Mouse (Mus musculus): Measurements from ENCODE around the gene Tiam1.

The Tiam1 gene

DNA sequence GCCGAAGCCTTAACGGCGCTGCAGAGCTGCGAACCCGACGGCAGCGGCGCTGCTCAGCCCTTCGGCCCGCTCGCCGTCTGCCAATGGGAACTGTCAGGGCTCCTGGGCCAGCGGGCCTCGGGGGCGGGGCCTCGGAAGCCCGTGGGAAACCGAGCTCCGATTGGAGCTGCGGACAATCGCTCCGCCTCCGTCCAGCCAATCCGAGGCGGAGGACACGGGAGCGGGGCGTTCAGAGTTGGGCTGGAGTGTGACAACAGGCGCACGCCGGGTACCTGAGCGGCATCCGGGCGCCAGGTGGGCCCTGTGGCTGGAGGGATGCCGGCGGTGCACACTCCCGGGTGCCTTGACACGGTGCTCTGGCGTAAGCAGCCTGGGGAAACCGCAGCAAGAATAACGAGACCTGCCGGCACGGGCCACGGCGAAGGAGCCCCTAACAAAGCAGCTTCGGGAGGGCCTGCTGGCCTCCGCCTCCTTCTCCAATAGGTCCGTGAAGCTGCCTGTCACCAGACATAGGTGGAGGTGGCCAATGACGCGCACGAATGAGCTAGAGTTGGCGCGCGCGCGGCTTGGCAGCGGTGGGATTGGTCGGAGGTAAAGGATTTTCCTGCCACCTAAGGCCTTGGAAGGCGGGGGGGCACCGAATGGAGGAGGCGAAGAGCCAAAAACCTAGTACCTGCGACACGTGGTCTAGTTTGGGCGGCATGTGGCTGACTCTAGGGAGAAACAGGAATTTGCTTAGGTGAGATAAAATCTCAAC lies at the start of gene Tiam1:
Tiam1 (minus strand) TSS at position 10 of the 757 bp plus-strand sequence.
- peak; percentile 93 for DNase-seq

DNA sequence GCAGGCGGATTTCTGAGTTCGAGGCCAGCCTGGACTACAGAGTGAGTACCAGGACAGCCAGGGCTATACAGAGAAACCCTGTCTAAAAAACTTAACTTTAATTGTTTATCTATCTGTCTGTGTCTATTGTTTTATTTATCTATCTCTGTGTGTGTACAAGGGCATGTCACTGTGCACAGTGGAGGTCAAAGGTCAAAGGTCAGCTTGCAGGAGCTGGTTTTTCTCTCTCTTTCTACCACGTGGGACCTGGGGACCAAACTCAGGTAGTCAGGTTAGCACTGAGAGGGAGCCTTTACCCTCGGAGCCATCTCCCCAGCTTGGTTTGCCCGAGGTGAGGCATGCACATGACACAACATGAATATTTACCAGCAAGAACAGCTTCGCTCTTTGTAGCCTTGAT lies 47.7 kb upstream of the Tiam1 start:
- no peak for DNase-seq

DNA sequence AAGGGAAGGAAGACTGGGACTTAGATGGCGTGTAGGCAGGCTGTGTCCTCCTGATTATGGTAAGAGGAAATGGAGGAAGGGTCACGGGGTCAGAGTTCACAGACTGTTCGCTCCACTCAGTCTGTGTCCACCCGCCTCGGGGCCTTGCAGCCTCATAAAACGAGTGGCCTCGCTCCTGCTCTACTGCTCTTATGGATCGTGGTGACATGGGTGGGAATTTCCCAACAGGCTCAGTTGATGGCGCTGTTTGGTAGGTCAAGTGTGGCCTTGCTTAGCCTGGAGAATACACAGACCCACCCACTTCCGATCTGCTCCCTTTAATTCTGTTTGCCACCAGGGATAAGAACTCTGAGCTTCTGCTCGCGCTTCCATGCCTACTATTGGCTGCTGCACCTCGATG lies 43.9 kb upstream of the Tiam1 start:
- DNase-seq = peak; percentile 64

GRCm38 (mm10) chr16:90185928-90186588 lies 42.5 kb upstream of the Tiam1 start:
- peak; percentile 88 for DNase-seq

- no peak for DNase-seq
These were observed 40.6 kb upstream of the Tiam1 start for GRCm38 (mm10) chr16:90184135-90184534.

DNA sequence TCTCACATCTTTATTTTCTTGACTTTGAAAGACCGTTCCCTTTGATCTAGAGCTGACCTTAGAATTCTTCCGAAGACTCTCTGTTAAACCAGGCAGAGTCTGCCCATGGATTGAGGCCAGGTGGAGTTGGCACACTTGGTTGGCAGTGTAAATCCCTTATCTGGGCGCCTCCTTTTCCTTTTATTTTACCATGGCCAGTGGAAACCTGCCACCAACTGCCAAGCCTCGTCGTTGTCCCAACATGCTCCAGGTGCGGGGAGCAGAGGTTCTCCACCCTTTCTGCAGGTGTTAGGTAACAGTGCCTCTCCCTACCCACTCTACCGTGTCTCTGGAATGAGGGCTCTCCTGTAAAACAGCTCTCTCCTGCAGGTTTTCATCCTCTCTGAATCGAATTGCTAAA lies 38.1 kb upstream of the Tiam1 start:
- DNase-seq = no peak

- DNase-seq = no peak
These were observed 37.4 kb upstream of the Tiam1 start for GRCm38 (mm10) chr16:90180975-90181374.

DNA sequence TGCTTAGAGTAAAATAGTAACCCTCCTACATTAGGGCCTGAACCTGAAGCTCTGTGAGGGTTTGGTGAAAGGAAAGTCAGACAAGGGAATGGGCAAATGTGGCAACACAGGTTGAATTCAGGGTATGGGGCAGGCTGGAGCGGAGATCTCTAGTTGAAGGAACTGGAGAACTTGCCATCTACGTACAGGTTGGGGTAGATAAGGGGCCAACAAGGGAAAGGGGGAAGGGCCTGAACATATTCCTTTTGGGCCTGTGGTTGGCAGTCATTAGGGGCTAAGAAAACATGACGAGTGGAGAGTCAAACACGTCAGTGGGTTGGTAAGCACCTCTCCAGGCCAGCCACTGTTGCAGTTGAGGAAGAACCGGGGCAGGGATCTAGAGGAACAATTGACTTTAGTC lies 36.3 kb upstream of the Tiam1 start:
- DNase-seq = no peak

GRCm38 (mm10) chr16:90178404-90178803 lies 34.8 kb upstream of the Tiam1 start:
- DNase-seq = no peak

- no peak for DNase-seq
These were observed 33.9 kb upstream of the Tiam1 start for GRCm38 (mm10) chr16:90177425-90177824.

DNA sequence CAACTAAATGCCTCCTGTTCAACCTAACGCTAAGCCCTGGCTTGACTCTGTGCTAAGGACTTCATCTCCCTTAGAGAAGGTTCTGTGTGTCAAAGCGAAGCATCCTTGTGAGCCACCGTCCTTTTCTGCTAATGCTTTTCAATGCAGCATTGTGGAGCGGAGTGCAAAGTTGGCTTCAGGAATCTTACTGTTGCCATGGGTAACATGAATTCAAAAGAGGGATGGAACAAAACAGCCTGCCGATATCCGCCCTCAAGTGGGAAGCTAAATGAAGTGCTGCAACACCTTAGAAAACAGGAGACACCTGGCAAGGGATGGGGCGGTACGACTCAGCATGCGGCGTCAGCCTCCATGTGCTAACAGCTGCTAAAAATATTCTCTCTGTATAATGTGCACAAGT lies 32.9 kb upstream of the Tiam1 start:
- no peak for DNase-seq

DNA sequence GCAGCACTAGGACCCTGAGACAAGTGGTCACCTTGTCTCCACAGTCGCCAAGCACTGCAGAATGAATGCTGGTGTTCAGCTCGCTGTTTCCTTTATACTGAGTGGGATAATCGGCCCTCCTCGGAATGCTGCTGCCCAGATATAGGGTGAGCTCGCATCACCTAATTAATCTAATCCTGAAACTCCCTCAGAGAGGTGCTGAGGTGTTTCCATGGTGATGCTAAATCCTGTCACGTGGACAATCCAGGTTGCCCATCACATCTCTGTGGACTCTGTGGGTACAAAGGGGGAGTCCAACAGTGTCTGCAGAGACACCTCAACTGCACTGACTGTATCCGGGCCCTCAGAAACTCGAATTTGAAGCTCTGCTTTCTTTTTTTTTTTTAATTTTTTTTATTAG lies 27.8 kb upstream of the Tiam1 start:
- no peak for DNase-seq

- no peak for DNase-seq
These were observed 27.1 kb upstream of the Tiam1 start for GRCm38 (mm10) chr16:90170676-90171075.

DNA sequence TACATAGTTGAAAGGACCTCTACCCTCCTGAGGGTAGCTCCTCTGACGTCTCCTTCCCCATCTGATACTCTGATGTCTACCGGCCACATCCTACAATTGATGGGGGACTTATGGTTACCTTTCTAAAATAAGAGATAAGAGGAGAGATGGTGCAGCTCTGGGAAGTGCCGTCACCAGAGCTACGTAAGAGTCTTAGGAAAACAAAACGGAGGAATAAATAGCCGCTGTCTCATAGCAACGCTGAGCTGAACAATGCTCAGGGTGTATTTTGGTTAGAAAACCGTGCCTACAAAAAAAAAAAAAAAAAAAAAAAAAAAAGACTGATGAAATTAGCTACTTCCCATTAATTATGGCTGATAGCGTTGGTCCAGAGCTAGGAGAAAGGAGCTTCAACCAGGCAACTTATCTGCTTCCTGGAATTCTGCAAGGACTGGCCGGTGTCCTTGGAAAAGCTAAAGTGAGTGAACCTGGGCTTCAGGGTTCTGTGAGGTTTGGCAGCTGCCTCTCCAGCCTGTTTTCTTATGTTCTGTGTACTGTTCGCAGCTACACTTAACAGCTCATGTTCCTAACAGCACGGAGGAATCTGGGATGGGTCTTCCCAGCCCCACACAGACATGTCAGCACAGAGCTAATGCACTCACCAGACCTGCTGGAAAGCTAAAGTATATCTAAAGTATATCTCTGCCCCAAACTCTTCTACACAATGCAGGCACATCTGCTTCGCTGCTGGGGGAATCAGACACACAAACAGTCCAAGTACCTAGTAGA lies 26.5 kb upstream of the Tiam1 start:
- no peak for DNase-seq

DNA sequence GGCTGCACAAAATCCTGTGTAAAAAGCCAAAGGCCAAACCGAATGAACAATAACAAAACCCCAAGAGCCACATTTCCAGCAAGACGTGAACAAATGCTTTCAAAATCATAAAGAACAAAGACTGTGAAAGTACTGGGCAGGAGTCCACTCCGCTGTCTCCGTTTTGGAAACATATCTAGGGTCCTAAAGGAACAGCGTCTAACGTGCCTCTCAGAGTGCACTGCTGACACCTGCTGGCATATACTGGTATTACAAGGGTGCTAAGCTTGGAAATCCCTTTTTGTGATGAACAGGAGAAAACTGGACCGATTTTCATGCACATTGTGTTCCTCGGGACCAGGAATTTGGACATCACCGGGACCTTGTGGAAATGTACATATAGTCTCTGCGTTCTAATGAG lies 24.1 kb upstream of the Tiam1 start:
- peak; percentile 92 for DNase-seq

DNA sequence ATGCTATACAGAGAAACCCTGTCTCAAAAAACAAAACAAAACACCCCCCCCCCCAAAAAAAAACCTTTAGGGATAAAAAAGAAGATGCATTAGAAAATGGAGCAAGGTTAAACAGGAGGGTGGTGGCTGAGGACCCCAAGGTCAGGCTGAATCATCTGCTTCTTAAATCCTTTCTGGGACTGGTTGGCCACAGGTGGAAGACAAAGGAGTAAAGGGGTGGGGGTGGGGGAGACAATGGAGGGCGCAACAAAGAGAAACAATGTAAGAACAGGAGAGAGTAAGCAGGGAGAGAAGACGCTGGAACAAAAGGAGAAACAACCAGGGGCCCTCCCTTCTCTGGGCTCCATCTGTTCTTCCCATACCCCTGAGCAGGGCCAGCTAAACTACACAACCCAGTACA lies 21.9 kb upstream of the Tiam1 start:
- DNase-seq = no peak

DNA sequence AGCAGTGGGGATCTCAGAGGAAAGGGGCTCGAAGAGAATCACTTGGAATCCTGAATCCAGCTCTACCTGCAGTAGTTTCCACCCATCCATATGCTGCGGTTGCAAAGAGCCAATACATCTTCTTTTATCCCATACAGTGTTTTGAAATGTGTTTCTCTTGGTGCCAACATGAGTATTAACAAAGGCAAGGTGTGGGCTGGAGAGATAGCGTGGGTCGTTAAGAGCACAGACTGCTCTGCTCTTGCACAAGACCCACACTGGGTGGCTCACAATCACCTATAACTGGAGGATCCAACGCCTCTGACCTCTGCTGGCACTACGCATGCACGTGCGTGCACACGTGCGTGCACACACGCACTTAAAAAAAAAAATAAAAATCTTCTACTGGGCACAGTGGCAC lies 21.4 kb upstream of the Tiam1 start:
- DNase-seq = no peak

- DNase-seq = no peak
These were observed 11.5 kb upstream of the Tiam1 start for GRCm38 (mm10) chr16:90155080-90155479.

DNA sequence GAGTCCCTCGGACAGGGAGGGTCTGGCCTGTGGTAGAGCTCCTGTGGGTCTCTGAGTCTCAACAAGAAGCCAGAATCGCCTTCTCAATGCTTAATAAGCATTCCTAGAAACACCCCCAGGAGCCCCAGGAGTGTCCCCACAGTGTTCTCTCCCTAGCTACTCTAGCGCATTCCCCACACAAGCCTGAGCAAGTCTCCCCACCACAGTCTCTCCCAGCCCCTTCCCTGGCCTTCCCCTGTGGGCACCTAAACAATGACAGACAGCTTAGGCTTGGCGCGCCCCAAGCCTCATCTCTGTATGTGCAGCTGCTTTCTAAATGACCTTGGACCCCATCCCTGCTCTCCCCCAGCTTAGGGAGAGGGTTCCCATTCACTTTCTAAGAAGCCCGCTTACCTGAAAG lies 7.3 kb upstream of the Tiam1 start:
- no peak for DNase-seq

DNA sequence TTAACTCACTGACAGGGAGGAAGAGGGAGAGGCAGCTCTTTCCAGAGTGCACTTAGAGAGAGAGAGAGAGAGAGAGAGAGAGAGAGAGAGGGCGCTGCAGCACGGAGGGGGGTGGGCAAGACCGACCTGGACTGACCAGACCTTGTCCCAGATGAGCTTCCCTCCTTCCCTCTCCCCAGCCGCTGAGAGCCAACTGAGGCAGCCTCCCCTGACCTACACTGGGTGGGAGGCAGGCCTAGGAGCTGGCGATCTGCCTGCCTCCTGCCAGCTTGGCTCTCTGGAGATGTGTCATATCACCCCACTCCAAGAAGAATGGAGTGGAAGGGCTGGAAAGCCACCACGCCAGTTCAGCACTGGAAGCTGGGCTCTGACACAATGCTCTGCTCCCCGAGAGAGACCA lies 6.6 kb upstream of the Tiam1 start:
- DNase-seq = no peak

DNA sequence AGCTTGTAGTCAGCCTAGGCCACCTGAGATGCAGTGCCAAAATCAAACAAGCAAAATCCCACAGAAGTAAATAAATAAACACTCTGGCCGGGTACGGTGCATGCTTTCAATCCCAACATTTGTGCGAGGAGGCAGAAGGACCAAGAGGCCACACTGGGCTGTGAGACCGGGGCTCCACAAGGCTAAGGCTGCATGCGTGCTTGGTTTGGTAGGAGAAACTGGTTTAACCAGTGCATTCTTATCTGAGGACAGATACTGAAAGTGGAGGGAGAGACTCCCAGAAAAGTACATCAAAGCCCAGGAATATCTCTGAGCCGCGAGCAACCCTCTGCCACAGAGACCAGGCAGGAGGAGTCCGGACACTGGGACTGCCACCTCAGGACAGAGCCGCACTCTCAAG lies 5.8 kb upstream of the Tiam1 start:
- DNase-seq = no peak

DNA sequence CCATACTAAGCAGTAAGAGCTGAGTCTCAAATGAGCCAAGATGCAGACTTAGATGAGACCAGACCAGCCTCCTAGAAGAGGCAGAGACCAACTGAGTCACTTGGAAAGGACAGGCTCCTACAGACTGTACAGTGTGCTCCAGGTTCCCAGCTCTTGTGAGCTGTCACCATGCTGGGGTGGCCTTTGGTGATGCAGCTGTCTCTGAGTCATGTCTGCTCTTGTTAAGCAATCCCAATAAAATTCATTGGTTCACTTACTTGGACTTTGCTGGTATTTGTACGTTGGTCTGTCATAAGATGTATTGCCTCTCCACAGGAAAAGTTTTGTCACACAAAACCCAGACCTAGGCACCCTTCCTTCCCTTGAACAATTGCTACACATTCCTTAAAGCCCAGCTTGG lies 1.7 kb upstream of the Tiam1 start:
- no peak for DNase-seq

GRCm38 (mm10) chr16:90144541-90144940 lies 972 bp upstream of the Tiam1 start:
- DNase-seq = no peak

DNA sequence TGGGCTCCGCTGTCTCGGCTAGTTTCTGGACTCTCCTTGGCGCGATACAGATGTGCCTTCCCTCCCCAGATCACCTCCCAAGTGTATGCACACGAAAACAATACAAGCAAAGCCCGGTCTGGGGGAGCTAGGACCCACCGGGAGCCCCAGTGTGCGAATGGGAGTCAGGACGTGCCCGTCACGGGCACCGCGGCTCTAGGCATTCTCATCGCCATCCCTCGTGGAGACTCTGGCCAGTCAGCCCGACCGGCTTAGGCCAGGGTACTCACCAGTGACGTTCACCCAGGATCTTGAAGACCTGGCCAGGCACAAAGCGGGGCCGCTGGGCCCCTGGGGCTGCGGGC lies 181 bp downstream of the Tiam1 start:
- DNase-seq = no peak

All from lung, postnatal 14 days (tissue).